Mouse (Mus musculus): Measurements from ENCODE around the gene Gm20814.
"Not testable (repeated sequence)": the region's sequence is repeated elsewhere in the genome, so short reads cannot be mapped to it uniquely, and the experiment has no call there.

Gm20814 gene

DNA sequence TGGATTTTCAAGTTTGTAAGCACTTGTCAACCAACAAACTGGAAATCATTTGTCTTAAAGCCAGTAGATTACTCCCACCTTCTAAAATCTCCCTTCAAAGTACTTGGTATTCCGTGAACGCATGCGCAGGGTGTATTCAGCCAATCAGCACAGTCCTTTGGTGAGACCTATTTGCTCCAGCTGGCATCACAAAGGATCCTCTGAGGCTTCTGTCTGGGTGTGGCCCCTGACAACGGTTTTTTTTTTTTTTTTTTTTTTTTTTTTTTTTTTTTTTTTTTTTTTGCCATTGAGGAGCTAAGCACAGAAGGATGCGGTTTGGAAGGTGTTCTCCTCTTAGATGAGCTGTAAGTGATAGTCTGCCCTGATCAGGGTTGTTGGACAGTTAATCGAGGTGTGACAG lies at the start of gene Gm20814:
TSS of gene Gm20814 (plus strand) at position 301 of the 400 bp plus-strand sequence.
- not testable (repeated sequence) for DNase-seq (ENCODE audit: low spot score in 2 of 2)
